26 mouse cellular contexts compared by ENCODE assay signal in the genomic region with DNA sequence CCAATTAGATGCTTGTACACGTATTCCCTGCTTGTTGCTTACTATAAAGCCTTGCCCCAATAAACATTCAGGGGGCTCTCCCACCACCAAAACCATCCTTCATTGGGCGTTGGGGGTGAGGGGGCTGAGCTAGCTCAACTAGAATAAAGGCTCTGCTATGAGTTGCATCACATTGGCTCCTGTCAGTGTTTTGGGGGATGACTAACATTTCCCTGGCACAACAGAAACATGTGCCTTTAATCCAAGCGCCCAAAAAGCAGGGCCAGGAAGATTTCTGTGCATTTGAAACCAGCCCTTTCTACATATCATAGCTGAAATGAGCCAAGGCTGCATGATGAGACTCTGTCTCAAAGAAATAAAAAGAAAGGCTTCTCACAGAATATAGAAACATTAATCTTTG. TPM values are rescaled to one million over a fixed set of nuclear protein-coding genes. Genes with fewer than 3 reads are reported as not detected.
A peak's percentile ranks its signal among the peaks of the same experiment; 100 is the strongest.
DNase-seq lines count a peak whose midpoint lies in the region; TF ChIP-seq lines count a peak whose summit lies in the region.
"Had no signal": no experiment of that assay in that cellular context is flagged by ENCODE, and none has a peak within 500 bp of the region (broad histone marks: within the 10 kb centered on the region; RNA-seq: fewer than 3 reads in every experiment).

No protein-coding gene starts in this region.

- no peak for TF ChIP-seq POLR2A in cerebellum, adult 2 months (IDR thresholded peaks at IDR 0.05; ENCODE audit: borderline replicate concordance, insufficient read depth, low read length)

- no peaks in the 10 kb centered on the region for H3K27me3 ChIP-seq in cerebellum, adult 2 months (ENCODE audit: control insufficient read depth, insufficient read depth, low read length)
- H3K27me3 ChIP-seq: CH12.LX; embryonic facial prominence, embryonic 13.5 days; heart, embryonic 13.5 days had no signal

- no peak overlapping the region for H3K27ac ChIP-seq in cerebellum, adult 2 months (ENCODE audit: insufficient read depth, low read length)
- H3K27ac ChIP-seq: embryonic facial prominence, embryonic 10.5 days; embryonic facial prominence, embryonic 13.5 days; forebrain, embryonic 12.5 days; heart, adult 2 months; heart, embryonic 10.5 days; heart, embryonic 13.5 days; hindbrain, embryonic 14.5 days had no signal

- DNase-seq in cerebellum, adult 2 months = peak; percentile 24 to 60
- DNase-seq in cerebellum, adult 9-10 months = no peak
- DNase-seq in cerebellum, postnatal 25 days = peak; percentile 39 to 43
- no peak for DNase-seq in cerebellum, postnatal 4 days (ENCODE audit: low spot score in 2 of 2)
- peak; percentile 19 for DNase-seq in layer of hippocampus, adult 9-11 months
- DNase-seq in layer of hippocampus, postnatal 25 days (ENCODE audit: extremely low spot score in 1 of 2, low spot score in 1 of 2) = no peak
- DNase-seq in telencephalon, adult 2 months (ENCODE audit: low read depth, low spot score) = peak; percentile 9
- DNase-seq: adrenal gland, postnatal 14 days; B cell, adult 2 months; embryo, embryonic 11 days; gastrocnemius, postnatal 10 days; gastrocnemius, postnatal 36 days; heart, adult 2 months; heart, postnatal 14 days; heart, postnatal 4 days; kidney, adult 18-20 months had no signal

- WGBS in cerebellum, adult 2 months = 47% methylated on average over 3 of the region's 3 CpGs

- no peak overlapping the region for H3K4me3 ChIP-seq in cerebellum, adult 2 months (replicated peaks; ENCODE audit: insufficient read depth, low read depth, low read length)
- H3K4me3 ChIP-seq: embryonic facial prominence, embryonic 10.5 days; embryonic facial prominence, embryonic 13.5 days; erythroblast, embryonic 14.5 days; forebrain, embryonic 12.5 days; heart, adult 2 months; heart, embryonic 10.5 days; heart, embryonic 13.5 days had no signal

- TF ChIP-seq CTCF in cerebellum, adult 2 months (IDR thresholded peaks at IDR 0.05; ENCODE audit: borderline replicate concordance, insufficient read depth, low read depth, low read length) = no peak

- peaks cover 11% of the 10 kb centered on the region for H3K4me1 ChIP-seq in cerebellum, adult 2 months (ENCODE audit: control insufficient read depth, insufficient read depth, low read length)
- H3K4me1 ChIP-seq: embryonic facial prominence, embryonic 13.5 days; heart, embryonic 10.5 days; heart, embryonic 13.5 days had no signal

RNA-seq across cellular contexts. Expression of gene Cadps2, which starts 34.0 kb away (rescaled TPM):
- polyA plus RNA-seq in cerebellum, adult 2 months (2012; rRNA removed) = 102 and 118 TPM in 2 replicates
- total RNA-seq in layer of hippocampus, postnatal 25 days (2021) = 10 to 100 TPM; 78.3 to 87.8 TPM
- total RNA-seq: CH12.LX had no signal
- polyA plus RNA-seq: erythroblast, embryonic 14.5 days; G1E; inflammation-experienced regulatory T-cells, adult 6 months had no signal

Comparison
In these comparisons a context has a peak if more than half of its experiments do, and no peak if none do; other contexts are left out.
1. DNase-seq: peak in cerebellum, adult 2 months (2 of 2), cerebellum, postnatal 25 days (2 of 2), layer of hippocampus, adult 9-11 months (single experiment) and telencephalon, adult 2 months (single experiment); none in cerebellum, adult 9-10 months (single experiment), cerebellum, postnatal 4 days (0 of 2) and layer of hippocampus, postnatal 25 days (0 of 2).